Mouse (Mus musculus) small intestine, adult 2 months (tissue): ENCODE results near the gene Mprip. TPM values are rescaled to one million over a fixed set of nuclear protein-coding genes. Genes with fewer than 3 reads are reported as not detected.

Experiments
- H3K27ac ChIP-seq: fragments of 200-500 bp; 2 replicates; pipeline ENCODE4 v1.5.1; 2012; ENCODE audit warnings: low read depth, low read length, control low read depth, inconsistent platforms; ENCODE audit not compliant: insufficient read depth
- H3K27me3 ChIP-seq: fragments of 200-500 bp; 2 replicates; pipeline ENCODE4 v1.6.1; 2012; ENCODE audit warnings: mild to moderate bottlenecking, moderate library complexity, low read length, inconsistent platforms; ENCODE audit not compliant: control insufficient read depth, insufficient read depth
- H3K36me3 ChIP-seq: fragments of 200-500 bp; 2 replicates; pipeline ENCODE4 v1.6.1; 2012; ENCODE audit warnings: mild to moderate bottlenecking, low read length, control low read depth, inconsistent platforms; ENCODE audit not compliant: control insufficient read depth, insufficient read depth
- H3K4me1 ChIP-seq: fragments of 200-500 bp; 2 replicates; pipeline ENCODE4 v1.6.1; 2012; ENCODE audit warnings: low read length, inconsistent platforms, mixed read lengths; ENCODE audit not compliant: control insufficient read depth, insufficient read depth, insufficient read length
- H3K4me3 ChIP-seq: fragments of 200-500 bp; 2 replicates; pipeline ENCODE4 v1.5.1; 2012; ENCODE audit warnings: low read depth, mild to moderate bottlenecking, control low read depth, inconsistent platforms, low read length, moderate library complexity
- CTCF ChIP-seq: fragments of 200-500 bp; IDR thresholded peaks from 2 replicates; pipeline ENCODE4 v1.5.1; 2012; ENCODE audit warnings: low read depth, mild to moderate bottlenecking, control low read depth, inconsistent platforms, low read length, moderate library complexity, mixed read lengths; ENCODE audit not compliant: insufficient replicate concordance, insufficient read length; ENCODE audit errors: extremely low read depth
- POLR2A ChIP-seq: fragments of 200-500 bp; IDR thresholded peaks from 2 replicates; pipeline ENCODE4 v1.6.1; 2012; ENCODE audit warnings: low read depth, mild to moderate bottlenecking, control low read depth, inconsistent platforms, low read length, moderate library complexity
- WGBS: fragments of 180-500 bp; shearing (Covaris S2); methylation state at CpG from one replicate; pipeline ENCODE4 v1.1.7; 2018; 5-methylcytosine and 5-hydroxymethylcytosine counted together
- polyA plus RNA-seq: library from polyadenylated mRNA; depleted of rRNA; stranded (reverse); fragments of >200 nt; gene quantifications from 2 replicates; pipeline ENCODE4 v1.2.3, GENCODE M21; 2012

Mprip gene
- polyA plus RNA-seq, 1 experiment: 76.4 TPM

GRCm38 (mm10) chr11:59636695-59637414 lies 24.2 kb upstream of the Mprip start:
- 35% methylated on average over 7 of the region's 7 CpGs for whole genome bisulfite sequencing
- no peaks in the 10 kb centered on the region for H3K27me3 ChIP-seq
- peaks cover 3% of the 10 kb centered on the region; the same call in 1 of the 2 replicates for H3K4me1 ChIP-seq
- no peak overlapping the region for H3K4me3 ChIP-seq
- no peaks in the 10 kb centered on the region for H3K36me3 ChIP-seq
- TF ChIP-seq POLR2A: no peak
- no peak for TF ChIP-seq CTCF
- no peak overlapping the region for H3K27ac ChIP-seq

DNA sequence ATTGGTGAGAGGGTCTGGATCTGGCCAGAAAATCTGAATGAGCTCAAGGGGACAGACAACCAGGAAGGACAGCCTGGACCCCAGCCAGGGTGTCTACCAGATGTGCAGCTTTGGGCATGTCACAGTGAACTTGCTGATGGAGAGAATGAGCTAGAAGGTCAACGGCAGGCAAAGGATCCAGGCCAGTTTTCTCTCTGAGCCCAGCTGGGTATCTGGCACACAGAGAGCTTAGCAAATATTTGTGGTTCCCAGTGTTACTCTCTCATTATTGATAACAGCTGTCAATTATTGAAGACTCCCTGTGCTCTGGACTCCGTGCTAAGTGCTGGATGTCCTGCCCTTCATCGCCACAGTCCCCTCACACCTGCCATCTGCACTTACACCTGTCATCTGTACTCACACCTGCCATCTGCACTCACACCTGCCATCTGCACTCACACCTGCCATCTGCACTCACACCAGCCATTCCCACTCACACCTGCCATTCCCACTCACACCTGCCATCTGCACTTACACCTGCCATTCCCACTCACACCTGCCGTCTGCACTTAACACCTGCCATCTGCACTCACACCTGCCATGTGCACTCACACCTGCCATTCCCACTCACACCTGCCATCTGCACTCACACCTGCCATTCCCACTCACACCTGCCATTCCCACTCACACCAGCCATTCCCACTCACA lies 21.0 kb upstream of the Mprip start:
- H3K4me1 ChIP-seq: peaks cover 3% of the 10 kb centered on the region; the same call in 1 of the 2 replicates
- H3K36me3 ChIP-seq: no peaks in the 10 kb centered on the region
- no peaks in the 10 kb centered on the region for H3K27me3 ChIP-seq
- H3K27ac ChIP-seq: no peak overlapping the region
- no peak for TF ChIP-seq POLR2A
- no peak for TF ChIP-seq CTCF
- WGBS: 39% methylated on average over 4 of the region's 4 CpGs
- H3K4me3 ChIP-seq: no peak overlapping the region

DNA sequence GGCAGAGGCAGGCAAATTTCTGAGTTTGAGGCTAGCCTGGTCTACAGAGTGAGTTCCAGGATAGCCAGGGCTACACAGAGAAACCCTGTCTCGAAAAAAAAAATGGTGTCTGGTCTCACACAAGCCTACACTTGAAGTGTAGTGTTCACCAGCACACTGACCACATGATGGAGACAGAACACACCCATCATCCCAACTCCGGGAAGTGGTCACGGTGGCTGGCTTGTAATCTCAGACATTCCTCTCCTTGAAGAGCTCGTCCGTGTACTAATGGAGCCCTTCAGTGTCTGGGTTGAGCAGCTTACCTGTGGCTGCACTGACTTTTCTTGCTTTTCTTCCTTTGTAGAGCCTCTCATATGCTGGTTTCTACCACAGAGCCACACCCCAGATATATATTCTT lies 19.9 kb upstream of the Mprip start:
- H3K4me3 ChIP-seq: no peak overlapping the region
- H3K36me3 ChIP-seq: no peaks in the 10 kb centered on the region
- peaks cover 3% of the 10 kb centered on the region; the same call in 1 of the 2 replicates for H3K4me1 ChIP-seq
- TF ChIP-seq POLR2A (no peak), CTCF (no peak)
- no peaks in the 10 kb centered on the region for H3K27me3 ChIP-seq
- no peak overlapping the region for H3K27ac ChIP-seq
- WGBS: 86% methylated on average over 5 of the region's 5 CpGs

DNA sequence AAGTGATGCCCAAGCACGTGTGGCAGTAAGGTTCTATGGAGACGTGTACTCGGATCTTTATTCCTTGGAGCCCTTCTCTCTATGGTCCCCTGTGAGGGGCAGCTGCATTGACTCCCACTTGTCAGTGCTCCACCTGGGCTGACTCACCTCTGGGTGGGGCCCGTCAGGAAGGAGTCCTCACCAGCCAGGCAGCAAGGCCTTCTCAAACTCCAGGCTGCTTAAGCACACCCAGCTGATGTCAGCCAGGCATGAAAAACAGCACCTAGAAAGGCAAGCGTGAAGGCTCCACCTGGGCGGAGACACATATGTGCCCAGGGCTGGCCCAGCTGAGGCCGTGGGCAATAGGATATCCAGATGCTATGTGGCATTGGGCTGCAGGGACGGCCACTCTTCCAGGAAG lies 18.7 kb upstream of the Mprip start:
- H3K27me3 ChIP-seq: no peaks in the 10 kb centered on the region; the same call in 1 of the 2 replicates
- no peaks in the 10 kb centered on the region for H3K36me3 ChIP-seq
- no peaks in the 10 kb centered on the region for H3K4me1 ChIP-seq
- no peak overlapping the region for H3K4me3 ChIP-seq
- no peak overlapping the region for H3K27ac ChIP-seq
- 84% methylated on average over 8 of the region's 8 CpGs for WGBS
- TF ChIP-seq CTCF (no peak), POLR2A (no peak)

- Histone ChIP-seq H3K36me3 (no peaks in the 10 kb centered on the region), H3K4me3 (no peak overlapping the region)
- 43% methylated on average over 7 of the region's 7 CpGs for WGBS
These were observed 16.1 kb upstream of the Mprip start for GRCm38 (mm10) chr11:59645036-59645435.

DNA sequence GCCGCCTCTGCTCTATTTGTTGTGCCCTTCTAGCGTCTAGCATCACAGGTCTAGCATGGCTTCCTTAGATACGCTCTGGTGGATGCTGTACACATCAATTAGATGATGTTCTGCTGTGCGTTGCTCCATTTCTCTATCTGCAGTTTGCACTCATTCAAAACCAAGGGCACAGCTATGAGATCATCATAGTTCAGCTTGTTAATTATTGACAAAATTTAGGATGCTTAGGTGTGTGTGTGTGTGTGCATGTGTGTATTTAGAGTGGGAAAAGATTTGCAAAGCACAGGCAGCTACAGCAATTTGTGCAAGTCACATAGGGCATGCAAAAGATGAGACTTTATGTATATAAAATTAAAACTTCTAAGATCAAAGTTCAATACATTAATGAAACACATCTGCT lies 12.0 kb upstream of the Mprip start:
- H3K27me3 ChIP-seq: no peaks in the 10 kb centered on the region; the same call in 1 of the 2 replicates
- 47% methylated on average over 4 of the region's 4 CpGs for WGBS
- no peaks in the 10 kb centered on the region for H3K36me3 ChIP-seq
- no peak overlapping the region for H3K4me3 ChIP-seq
- no peak overlapping the region for H3K27ac ChIP-seq
- no peaks in the 10 kb centered on the region for H3K4me1 ChIP-seq
- TF ChIP-seq POLR2A (no peak), CTCF (no peak)

More at GRCm38 (mm10) chr11:59645036-59645435, 16.1 kb upstream of the Mprip start:
- Histone ChIP-seq H3K4me1 (no peaks in the 10 kb centered on the region), H3K27ac (no peak overlapping the region), H3K27me3 (no peaks in the 10 kb centered on the region; the same call in 1 of the 2 replicates)
- TF ChIP-seq POLR2A (no peak), CTCF (no peak)

- no peaks in the 10 kb centered on the region for H3K36me3 ChIP-seq
- 48% methylated on average over 2 of the region's 2 CpGs for WGBS
- peaks cover 5% of the 10 kb centered on the region; the same call in 1 of the 2 replicates for H3K4me1 ChIP-seq
- TF ChIP-seq CTCF: no peak
- TF ChIP-seq POLR2A: no peak
- no peak overlapping the region for H3K27ac ChIP-seq
- no peaks in the 10 kb centered on the region for H3K27me3 ChIP-seq
- no peak overlapping the region for H3K4me3 ChIP-seq
These were observed 8.1 kb upstream of the Mprip start for GRCm38 (mm10) chr11:59653003-59653402.
